Mouse (Mus musculus) ES-E14 (cell line): ENCODE measurements around the gene Slc38a7.

Experiments
- HCFC1 ChIP-seq: IDR thresholded peaks from 2 replicates; pipeline ENCODE4 v1.6.1; 2012; ENCODE audit warnings: low read length, inconsistent platforms, borderline replicate concordance; ENCODE audit not compliant: insufficient read depth
- MAFK ChIP-seq: IDR thresholded peaks from 2 replicates; pipeline ENCODE4 v1.6.1; 2014; ENCODE audit warnings: mild to moderate bottlenecking, low read depth, low read length, inconsistent platforms; ENCODE audit not compliant: insufficient read depth
- ZC3H11A ChIP-seq: IDR thresholded peaks from 2 replicates; pipeline ENCODE4 v1.6.1; 2012; ENCODE audit warnings: low read depth, mild to moderate bottlenecking, inconsistent platforms, low read length, borderline replicate concordance
- ZNF384 ChIP-seq: IDR thresholded peaks from 2 replicates; pipeline ENCODE4 v1.6.1; 2012; ENCODE audit warnings: low read depth, low read length, inconsistent platforms

DNA sequence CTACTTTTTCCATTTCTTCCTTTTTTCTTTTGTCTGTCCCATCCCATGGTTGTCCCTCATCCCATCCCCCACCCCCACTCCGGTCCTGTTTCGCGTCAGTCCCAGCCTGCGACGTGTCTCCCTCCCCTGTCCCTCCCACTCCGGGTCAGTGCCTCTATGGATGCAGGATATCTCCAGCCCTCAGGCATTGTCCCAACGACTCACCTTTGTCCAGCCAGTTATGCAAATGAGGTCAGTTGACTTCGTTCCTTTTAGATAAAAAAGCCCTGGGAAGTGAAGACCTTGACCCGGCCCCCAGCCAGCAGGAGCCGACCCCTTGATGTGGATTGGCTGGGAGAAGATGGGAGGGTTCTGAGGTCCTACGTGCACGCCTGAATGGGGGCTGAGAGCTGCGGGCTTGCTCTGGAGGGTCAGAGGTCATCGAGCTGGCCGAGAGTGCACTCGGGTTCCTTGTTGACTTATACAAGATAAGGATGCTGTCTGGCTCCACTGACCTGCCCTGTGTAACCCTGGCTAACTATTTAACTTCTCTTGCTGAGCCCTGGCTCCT, 19.8 kb downstream of the Slc38a7 start:
- TF ChIP-seq MAFK = no peak
- no peak for TF ChIP-seq ZC3H11A
- TF ChIP-seq ZNF384 = no peak
- no peak for TF ChIP-seq HCFC1
